Mouse (Mus musculus): ENCODE measurements around the gene Efhd2.

The Efhd2 gene

DNA sequence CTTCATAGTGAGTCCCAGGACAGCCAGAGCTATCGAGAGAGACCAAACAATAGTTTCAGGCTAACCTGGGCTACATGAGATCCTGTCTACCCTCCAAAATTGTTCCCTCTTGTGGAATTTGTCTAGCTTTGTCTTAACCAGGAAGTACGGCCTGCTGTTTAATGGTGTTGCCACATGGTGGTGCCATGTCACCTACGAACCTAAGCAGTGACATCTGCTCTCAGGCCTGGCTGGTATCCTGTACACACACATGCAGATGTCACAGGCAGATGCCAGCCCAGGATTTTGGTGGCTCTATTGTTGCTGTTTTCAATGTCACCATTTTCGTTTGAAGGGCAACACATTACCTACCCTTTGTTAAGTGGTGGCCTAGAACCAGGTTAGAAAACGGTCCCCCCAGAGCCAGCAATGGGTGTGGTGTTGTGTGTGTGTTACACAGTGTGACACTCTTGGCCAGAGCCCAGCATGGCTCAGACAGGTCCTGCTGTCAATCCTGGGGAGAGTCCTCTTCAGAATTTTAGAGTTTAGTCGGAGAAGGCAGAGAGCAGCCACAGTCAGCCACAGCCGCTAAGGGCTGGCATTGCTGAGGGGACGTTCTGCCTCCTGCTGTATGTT, 64.8 kb downstream of the Efhd2 start:
- DNase-seq (ENCODE audit: low spot score in 2 of 2): no peak
